ENCODE assay signal across 31 mouse cellular contexts in the genomic region with DNA sequence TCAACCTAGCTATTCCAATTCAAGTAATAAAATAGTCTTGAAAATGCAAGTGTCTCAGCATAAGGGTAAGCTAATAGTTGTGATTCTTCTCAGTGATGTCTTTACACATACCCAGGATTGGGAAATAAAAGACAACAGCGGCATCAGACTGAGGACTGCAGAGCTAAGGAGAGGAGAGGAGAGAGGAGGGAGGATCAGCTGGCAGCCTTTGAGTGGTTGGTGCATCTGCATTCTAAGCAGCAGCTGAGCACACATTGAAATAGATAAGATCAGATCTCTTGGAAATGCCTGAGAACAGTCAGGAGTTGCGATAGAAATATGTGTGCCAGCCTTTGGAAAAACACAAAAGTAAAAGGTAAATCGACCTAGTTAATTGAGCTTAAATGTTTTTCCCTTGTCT.
A peak's percentile ranks its signal among the peaks of the same experiment; 100 is the strongest.
DNase-seq lines count a peak whose midpoint lies in the region; ATAC-seq and TF ChIP-seq lines count a peak whose summit lies in the region.
"Had no signal": no experiment of that assay in that cellular context is flagged by ENCODE, and none has a peak within 500 bp of the region (broad histone marks: within the 10 kb centered on the region; RNA-seq: fewer than 3 reads in every experiment).

No protein-coding gene starts in this region.

- TF ChIP-seq CTCF in C2C12 (IDR thresholded peaks at IDR 0.05; ENCODE audit: control insufficient read depth, insufficient read depth, insufficient read length): no peak
- no peak for TF ChIP-seq CTCF in kidney, adult 2 months (conservative IDR thresholded peaks at IDR 0.05; ENCODE audit: insufficient read depth, insufficient read length, low read depth, low read length)

- 73% methylated on average over 3 of the region's 3 CpGs for WGBS in forebrain, embryonic 15.5 days
- WGBS in forebrain, embryonic 12.5 days: 83% methylated on average over 3 of the region's 3 CpGs
- WGBS in kidney, adult 2 months: 82% methylated on average over 3 of the region's 3 CpGs

- 0 out of 2 replicates have a peak, but pooled peaks have one; percentile 53 for ATAC-seq in forebrain, embryonic 15.5 days (replicated peaks)
- no peak for ATAC-seq in forebrain, embryonic 12.5 days (ENCODE audit: low FRiP score)
- ATAC-seq: inflammation-experienced regulatory T-cells, adult 6 months had no signal

- H3K4me1 ChIP-seq in forebrain, embryonic 15.5 days: no peaks in the 10 kb centered on the region; the same call in 1 of the 2 replicates
- H3K4me1 ChIP-seq in forebrain, embryonic 12.5 days: peaks cover 10% of the 10 kb centered on the region; the same call in 1 of the 2 replicates
- H3K4me1 ChIP-seq in kidney, adult 2 months (ENCODE audit: control insufficient read depth, insufficient read depth, low read length): no peaks in the 10 kb centered on the region
- H3K4me1 ChIP-seq: kidney, embryonic 15.5 days; liver, embryonic 15.5 days; neural tube, embryonic 12.5 days had no signal

- H3K9me3 ChIP-seq in forebrain, embryonic 15.5 days: no peaks in the 10 kb centered on the region
- H3K9me3 ChIP-seq in forebrain, embryonic 12.5 days: no peaks in the 10 kb centered on the region
- H3K9me3 ChIP-seq: embryonic facial prominence, embryonic 10.5 days; embryonic facial prominence, embryonic 15.5 days; heart, embryonic 12.5 days; hindbrain, embryonic 15.5 days; kidney, embryonic 15.5 days; limb, embryonic 12.5 days; liver, embryonic 15.5 days; neural tube, embryonic 12.5 days had no signal

- no peak overlapping the region for H3K4me2 ChIP-seq in forebrain, embryonic 15.5 days (replicated peaks)
- H3K4me2 ChIP-seq in forebrain, embryonic 12.5 days: no peak overlapping the region
- H3K4me2 ChIP-seq: embryonic facial prominence, embryonic 15.5 days; heart, embryonic 12.5 days; hindbrain, embryonic 15.5 days; kidney, embryonic 15.5 days; limb, embryonic 12.5 days; liver, embryonic 15.5 days; lung, embryonic 14.5 days; neural tube, embryonic 12.5 days had no signal

- H3K9ac ChIP-seq in forebrain, embryonic 15.5 days (replicated peaks): no peak overlapping the region
- H3K9ac ChIP-seq in forebrain, embryonic 12.5 days: no peak overlapping the region
- H3K9ac ChIP-seq: embryonic facial prominence, embryonic 15.5 days; heart, embryonic 12.5 days; hindbrain, embryonic 15.5 days; kidney, embryonic 15.5 days; limb, embryonic 12.5 days; liver, embryonic 15.5 days; lung, embryonic 14.5 days; neural tube, embryonic 12.5 days had no signal

- H3ac ChIP-seq in C2C12 (ENCODE audit: control insufficient read depth, insufficient read length, low read depth): no peak overlapping the region

- H3K27ac ChIP-seq in forebrain, embryonic 15.5 days (replicated peaks): no peak overlapping the region
- H3K27ac ChIP-seq in forebrain, embryonic 12.5 days: no peak overlapping the region
- H3K27ac ChIP-seq in kidney, adult 2 months (ENCODE audit: insufficient read depth, low read depth, low read length): no peak overlapping the region
- H3K27ac ChIP-seq: embryonic facial prominence, embryonic 10.5 days; embryonic facial prominence, embryonic 15.5 days; gastrocnemius, adult 2 months; heart, adult 2 months; hindbrain, embryonic 15.5 days; kidney, embryonic 15.5 days; limb, embryonic 12.5 days; liver, embryonic 15.5 days; neural tube, embryonic 12.5 days had no signal

- H3K36me3 ChIP-seq in forebrain, embryonic 15.5 days: no peaks in the 10 kb centered on the region
- H3K36me3 ChIP-seq in forebrain, embryonic 12.5 days (replicated peaks): no peaks in the 10 kb centered on the region
- H3K36me3 ChIP-seq in C2C12 (ENCODE audit: control insufficient read depth, insufficient read depth): no peaks in the 10 kb centered on the region
- no peaks in the 10 kb centered on the region for H3K36me3 ChIP-seq in kidney, adult 2 months (ENCODE audit: control insufficient read depth, insufficient read depth, low read length)
- H3K36me3 ChIP-seq: embryonic facial prominence, embryonic 10.5 days; embryonic facial prominence, embryonic 15.5 days; heart, embryonic 12.5 days; hindbrain, embryonic 15.5 days; kidney, embryonic 15.5 days; limb, embryonic 12.5 days; liver, embryonic 15.5 days; neural tube, embryonic 12.5 days had no signal

- no peak for TF ChIP-seq POLR2A in kidney, adult 2 months (IDR thresholded peaks at IDR 0.05; ENCODE audit: low read depth, low read length)

- no peaks in the 10 kb centered on the region for H3K79me3 ChIP-seq in C2C12 (ENCODE audit: low read depth)

- peak; percentile 43 for DNase-seq in layer of hippocampus, adult 9-11 months
- no peak for DNase-seq in layer of hippocampus, postnatal 36 days
- peak; percentile 59 for DNase-seq in fat pad, adult 2 months (ENCODE audit: extremely low read depth, low read depth, low spot score)
- DNase-seq in ovary, adult 18-20 months (ENCODE audit: low spot score): no peak
- DNase-seq in kidney, adult 2 months: no peak
- DNase-seq: adrenal gland, postnatal 25 days; cerebellum, adult 8-10 months; cerebellum, postnatal 25 days; gastrocnemius, adult 2 months; gastrocnemius, postnatal 36 days; heart, adult 2 months; heart, postnatal 4 days; kidney, adult 11 months; kidney, postnatal 25 days; lung, embryonic 14.5 days; lung, postnatal 14 days; right cerebral cortex, postnatal 4 days; thymus, adult 2 months; thymus, postnatal 36 days had no signal

- no peaks in the 10 kb centered on the region for H3K79me2 ChIP-seq in C2C12 (ENCODE audit: control insufficient read depth, insufficient read depth)

- H3K4me3 ChIP-seq in forebrain, embryonic 15.5 days: no peak overlapping the region
- H3K4me3 ChIP-seq in forebrain, embryonic 12.5 days (replicated peaks): no peak overlapping the region
- no peak overlapping the region for H3K4me3 ChIP-seq in C2C12 (ENCODE audit: insufficient read depth, poor library complexity, severe bottlenecking)
- no peak overlapping the region for H3K4me3 ChIP-seq in kidney, adult 2 months (ENCODE audit: insufficient read depth, low read depth, low read length)
- H3K4me3 ChIP-seq: embryonic facial prominence, embryonic 10.5 days; embryonic facial prominence, embryonic 15.5 days; gastrocnemius, adult 2 months; heart, adult 2 months; heart, embryonic 12.5 days; hindbrain, embryonic 15.5 days; kidney, embryonic 15.5 days; limb, embryonic 12.5 days; liver, embryonic 15.5 days; neural tube, embryonic 12.5 days had no signal

- H3K27me3 ChIP-seq in forebrain, embryonic 15.5 days: no peaks in the 10 kb centered on the region
- no peaks in the 10 kb centered on the region for H3K27me3 ChIP-seq in forebrain, embryonic 12.5 days
- H3K27me3 ChIP-seq in C2C12 (ENCODE audit: control insufficient read depth, insufficient read depth, insufficient read length): no peaks in the 10 kb centered on the region
- H3K27me3 ChIP-seq in kidney, adult 2 months (replicated peaks; ENCODE audit: control insufficient read depth, insufficient read depth, low read length): no peaks in the 10 kb centered on the region; the same call in 1 of the 2 replicates
- H3K27me3 ChIP-seq: embryonic facial prominence, embryonic 15.5 days; heart, embryonic 12.5 days; hindbrain, embryonic 15.5 days; kidney, embryonic 15.5 days; limb, embryonic 12.5 days; liver, embryonic 15.5 days; neural tube, embryonic 12.5 days had no signal

TF ChIP-seq in C2C12, 6 proteins besides CTCF, POLR2A, EP300 and RAD21:
- peak; percentile 72 for TF ChIP-seq MYOD1 (IDR thresholded peaks at IDR 0.05; ENCODE audit: control insufficient read depth, insufficient read length, low read depth)
- no peak for TF ChIP-seq USF1 (IDR thresholded peaks at IDR 0.05; ENCODE audit: low read depth)
- TF ChIP-seq CEBPB (IDR thresholded peaks at IDR 0.05; ENCODE audit: low read depth): no peak

Comparison
In these comparisons a context has a peak if more than half of its experiments do, and no peak if none do; other contexts are left out.
1. DNase-seq: peak in layer of hippocampus, adult 9-11 months (single experiment) and fat pad, adult 2 months (single experiment); none in layer of hippocampus, postnatal 36 days (0 of 2), ovary, adult 18-20 months (single experiment) and kidney, adult 2 months (single experiment).